ENCODE assay signal across 22 mouse cellular contexts in genomic region chr6:114455267-114455666, GRCm38 (mm10). TPM values are rescaled to one million over a fixed set of nuclear protein-coding genes. Genes with fewer than 3 reads are reported as not detected.
"Had no signal": no experiment of that assay in that cellular context is flagged by ENCODE, and none has a peak within 500 bp of the region (broad histone marks: within the 10 kb centered on the region; RNA-seq: fewer than 3 reads in every experiment).

No protein-coding gene starts in this region.

- H3K4me1 ChIP-seq: liver, embryonic 13.5 days had no signal

- H3K36me3 ChIP-seq: kidney, embryonic 15.5 days; limb, embryonic 10.5 days; limb, embryonic 13.5 days; liver, embryonic 13.5 days had no signal

- H3K9me3 ChIP-seq: kidney, embryonic 15.5 days; limb, embryonic 10.5 days; limb, embryonic 13.5 days; liver, embryonic 13.5 days had no signal

- H3K4me3 ChIP-seq: kidney, embryonic 15.5 days; limb, embryonic 10.5 days; limb, embryonic 13.5 days; liver, embryonic 13.5 days; myocyte had no signal

- H3K27me3 ChIP-seq: kidney, embryonic 15.5 days; liver, embryonic 13.5 days had no signal

- H3K27ac ChIP-seq: kidney, embryonic 15.5 days; limb, embryonic 10.5 days; limb, embryonic 13.5 days; liver, embryonic 13.5 days had no signal

- DNase-seq: kidney, adult 11 months; kidney, adult 8-10 months; kidney, postnatal 14 days; kidney, postnatal 4 days; layer of hippocampus, adult 9-11 months; layer of hippocampus, postnatal 36 days; liver; liver, embryonic 13.5 days; lung, adult 2 months; lung, postnatal 14 days; lung, postnatal 4 days; midbrain, embryonic 14.5 days; right cerebral cortex, adult 18-20 months; right cerebral cortex, postnatal 14 days; right cerebral cortex, postnatal 4 days; thymus, postnatal 25 days had no signal

RNA-seq across cellular contexts. Expression of gene Hrh1, which starts 57.5 kb away (rescaled TPM):
- total RNA-seq: megakaryocyte progenitor cell, adult 5-6 weeks; megakaryocyte-erythroid progenitor cell, adult 5-6 weeks had no signal
